Mouse (Mus musculus): Measurements from ENCODE around the gene Aldoart1.

The Aldoart1 gene

GRCm38 (mm10) chr4:72852534-72852933, at the start of gene Aldoart1:
Aldoart1 (minus strand) TSS chr4:72852634.
- DNase-seq (ENCODE audit: low read depth, low spot score): no peak

GRCm38 (mm10) chr4:72901566-72901965, 49.1 kb upstream of the Aldoart1 start:
- DNase-seq (ENCODE audit: low read depth, low spot score): no peak

- no peak for DNase-seq (ENCODE audit: low read depth, low spot score)
Measured at GRCm38 (mm10) chr4:72865371-72866075, 13.1 kb upstream of the Aldoart1 start.

- DNase-seq (ENCODE audit: low read depth, low spot score): no peak
Measured at GRCm38 (mm10) chr4:72844276-72844675, 8.2 kb downstream of the Aldoart1 start.

- DNase-seq (ENCODE audit: low read depth, low spot score): no peak
Measured at GRCm38 (mm10) chr4:72843025-72843424, 9.4 kb downstream of the Aldoart1 start.

- no peak for DNase-seq (ENCODE audit: low read depth, low spot score)
Measured at GRCm38 (mm10) chr4:72836430-72836829, 16.0 kb downstream of the Aldoart1 start.

- no peak for DNase-seq (ENCODE audit: low read depth, low spot score)
Measured at GRCm38 (mm10) chr4:72835400-72835799, 17.0 kb downstream of the Aldoart1 start.

- no peak for DNase-seq (ENCODE audit: low read depth, low spot score)
Measured at GRCm38 (mm10) chr4:72800816-72801215, 51.6 kb downstream of the Aldoart1 start.

Measured in retina, postnatal 7 days (tissue).